Mouse (Mus musculus) megakaryocyte, embryonic 14.5 days (primary cell): ENCODE results near the gene Lrch3.

Source experiments
- FLI1 ChIP-seq: IDR thresholded peaks from 2 replicates; pipeline ENCODE4 v1.6.1; 2012; ENCODE audit warnings: low read length, inconsistent platforms, mixed read lengths
- GATA1 ChIP-seq: IDR thresholded peaks from 3 replicates; pipeline ENCODE4 v1.6.1; 2012; ENCODE audit warnings: mixed read lengths, low read length, inconsistent platforms, borderline replicate concordance

- TF ChIP-seq GATA1: no peak
- TF ChIP-seq FLI1: no peak
Observed at GRCm38 (mm10) chr16:32927044-32927443, 13.1 kb downstream of the Lrch3 start.
